Mouse (Mus musculus): ENCODE measurements around the gene Tma16. TPM values are rescaled to one million over a fixed set of nuclear protein-coding genes. Genes with fewer than 3 reads are reported as not detected.

The Tma16 gene
- 1 to 10 TPM; 5.7 to 8.9 TPM for total RNA-seq (2021)
- long read RNA-seq, experiment 1, full-length matches to known transcripts = 5 of 10 reads
- long read RNA-seq, experiment 1, partial matches to known transcripts = 0 of 10 reads
- long read RNA-seq, experiment 1, other reads (novel, unspliced or antisense) = 5 of 10 reads
- long read RNA-seq, experiment 2, full-length matches to known transcripts = 7 of 10 reads
- long read RNA-seq, experiment 2, partial matches to known transcripts = 0 of 10 reads
- long read RNA-seq, experiment 2, other reads (novel, unspliced or antisense) = 3 of 10 reads

DNA sequence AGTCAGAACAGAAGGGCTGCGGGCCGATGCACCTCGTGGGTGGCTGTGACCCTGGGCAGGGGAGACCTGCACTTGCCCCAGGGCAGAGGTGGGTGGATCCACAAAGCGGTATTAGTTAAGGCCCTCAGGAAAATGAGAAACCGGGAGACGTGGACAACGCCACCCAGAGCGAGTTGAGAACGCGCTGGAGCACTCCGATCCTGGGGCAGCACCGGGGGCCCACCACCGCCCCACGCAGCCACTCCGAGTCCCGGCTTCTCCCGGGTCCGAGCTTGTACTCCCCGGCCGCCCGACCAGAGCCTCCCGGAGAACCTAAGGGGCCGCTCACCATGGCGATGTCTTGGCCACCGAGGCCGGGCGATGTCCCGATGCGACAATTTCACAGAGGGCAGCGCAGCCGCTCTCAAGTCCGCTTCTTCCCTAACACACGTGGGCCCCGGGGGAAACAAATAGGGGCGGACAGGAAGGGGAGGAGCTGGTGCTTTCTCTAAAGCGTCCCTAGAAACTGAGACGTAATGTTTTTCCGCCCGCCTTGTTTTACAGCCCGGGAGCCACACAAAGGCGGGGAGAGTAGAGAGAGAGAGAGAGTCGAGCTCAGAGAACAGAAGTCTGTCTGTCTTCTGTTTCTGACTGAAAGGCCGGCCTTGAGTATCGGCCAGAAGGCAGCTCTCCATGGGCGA is at the start of gene Tma16:
Gene Tma16, minus strand, starts transcription at position 447 of the 680 bp plus-strand sequence.
- DNase-seq = peak; percentile 83

DNA sequence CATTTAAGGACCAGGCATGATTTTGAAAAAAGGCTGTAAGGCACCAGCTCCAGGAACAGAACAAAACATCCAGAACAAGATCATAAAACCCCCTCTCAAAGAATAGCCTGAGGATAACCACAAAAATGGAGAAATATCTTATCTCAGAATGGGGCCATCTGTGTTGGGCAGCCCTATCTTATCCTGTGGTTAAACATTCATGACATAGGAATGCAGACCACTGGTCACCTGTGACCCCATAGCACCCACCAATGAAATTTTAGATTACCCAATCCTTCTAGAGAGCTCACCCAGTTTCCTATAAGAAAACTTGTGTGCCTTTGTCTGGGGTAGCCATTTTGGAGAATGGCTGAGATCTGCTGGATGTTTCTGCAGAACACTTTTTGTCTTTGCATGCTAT is 34.2 kb upstream of the Tma16 start:
- DNase-seq = no peak

DNA sequence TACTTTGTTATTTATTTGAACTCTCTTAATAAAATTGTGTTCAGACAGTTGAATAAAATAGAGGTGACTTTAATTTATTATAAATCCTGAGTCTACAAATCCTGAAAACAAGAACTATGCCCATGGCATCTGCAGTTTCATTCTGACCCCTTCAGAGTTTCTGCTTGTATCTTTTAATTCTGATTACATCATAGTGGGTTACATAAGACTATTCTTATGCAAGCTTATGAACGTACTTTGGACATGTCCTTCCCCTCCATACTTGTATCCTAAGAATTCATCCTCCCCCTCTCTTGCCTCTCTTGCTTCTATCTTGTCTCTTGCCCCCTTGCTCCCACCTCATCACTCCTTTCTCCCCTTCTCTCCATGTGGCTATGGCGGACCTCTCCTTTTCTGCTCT is 32.8 kb upstream of the Tma16 start:
- DNase-seq = no peak

DNA sequence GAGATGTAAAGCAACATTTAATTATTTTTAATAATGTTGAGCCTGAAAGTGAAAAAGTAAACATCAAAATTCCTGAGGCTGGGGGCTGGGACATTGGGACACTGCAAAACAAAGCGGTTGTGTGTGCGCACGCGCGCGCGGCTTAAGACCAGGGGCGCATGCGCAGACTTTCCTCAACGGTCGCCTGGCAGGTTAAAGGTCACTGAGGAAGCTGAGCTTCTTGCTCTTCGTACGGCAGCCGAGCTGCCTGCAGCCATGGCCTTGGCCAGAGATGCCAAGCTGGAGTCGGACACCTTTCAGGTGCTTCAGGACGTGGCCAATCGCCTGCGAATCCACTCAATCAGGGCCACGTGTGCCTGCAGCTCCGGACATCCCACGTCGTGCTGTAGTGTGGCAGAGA is 25.2 kb upstream of the Tma16 start, which contains the start of gene Tktl2:
Gene Tktl2, plus strand, starts transcription at position 220 of the 400 bp plus-strand sequence.
- DNase-seq = no peak

DNA sequence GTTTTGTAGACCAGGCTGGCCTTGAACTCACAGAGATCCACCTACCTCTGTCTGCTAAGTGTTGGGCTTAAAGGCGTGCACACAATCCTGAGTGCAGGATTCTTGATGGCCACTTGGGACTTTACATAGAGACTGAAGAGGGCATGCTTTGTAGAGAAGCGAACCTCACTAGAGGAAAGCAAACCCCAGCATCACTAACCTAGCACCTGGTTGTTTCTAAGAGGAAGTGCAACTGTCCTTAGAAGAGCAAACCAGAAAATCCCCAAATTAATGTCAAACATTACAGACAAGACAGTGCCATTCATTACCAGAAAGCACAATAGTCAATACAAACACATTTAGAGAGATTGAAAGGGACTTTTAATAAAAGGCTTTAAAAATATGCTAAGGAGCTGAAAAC is 17.1 kb upstream of the Tma16 start:
- DNase-seq = no peak

DNA sequence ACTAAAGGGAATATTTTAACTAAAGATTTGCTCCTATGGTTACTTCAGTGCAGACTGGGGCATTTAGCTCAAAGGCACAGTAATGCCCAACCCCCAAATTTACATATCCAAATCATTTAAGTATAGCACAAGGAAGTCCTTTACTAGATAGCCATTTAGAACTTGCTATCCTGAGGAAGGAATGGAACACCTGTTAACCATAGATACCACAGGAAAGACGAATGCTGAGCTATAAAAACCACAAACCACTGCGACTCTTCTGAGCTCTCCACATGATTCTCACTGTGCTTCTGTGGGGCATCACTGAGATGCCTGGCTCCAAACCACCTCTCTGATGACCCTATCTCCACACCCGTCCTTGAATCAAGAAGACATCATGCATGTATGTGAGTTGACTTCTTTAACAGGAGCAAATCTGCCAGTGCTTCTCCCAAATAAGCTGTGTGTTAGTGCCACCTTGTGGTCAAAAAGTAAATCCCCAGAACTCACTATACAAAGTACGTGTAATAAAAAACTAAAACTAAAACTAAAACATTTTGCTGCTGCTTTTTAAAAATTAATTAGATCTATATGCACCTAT is 10.8 kb upstream of the Tma16 start:
- peak in 1 of 2 experiments; percentile 42 for DNase-seq

DNA sequence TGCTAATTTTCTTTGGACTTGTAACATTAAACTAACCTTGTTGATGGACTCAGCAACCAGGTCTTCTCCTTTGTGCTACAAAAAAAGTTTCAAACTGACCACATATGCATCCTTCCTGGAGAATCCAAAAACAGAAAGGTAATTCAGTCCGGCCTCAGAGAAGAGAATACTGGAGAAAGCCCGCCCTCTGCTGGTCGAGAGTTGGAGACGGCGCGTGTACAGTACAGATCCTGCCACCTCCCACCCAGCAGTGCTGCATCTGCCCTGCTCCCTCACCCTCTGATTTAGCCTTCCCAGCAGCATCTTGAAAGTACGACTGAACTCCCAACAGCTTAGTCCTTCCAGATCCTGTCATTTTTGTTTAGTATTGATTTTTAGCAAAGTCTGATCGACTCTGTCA is 9.4 kb upstream of the Tma16 start:
- peak; percentile 74 to 79 for DNase-seq

DNA sequence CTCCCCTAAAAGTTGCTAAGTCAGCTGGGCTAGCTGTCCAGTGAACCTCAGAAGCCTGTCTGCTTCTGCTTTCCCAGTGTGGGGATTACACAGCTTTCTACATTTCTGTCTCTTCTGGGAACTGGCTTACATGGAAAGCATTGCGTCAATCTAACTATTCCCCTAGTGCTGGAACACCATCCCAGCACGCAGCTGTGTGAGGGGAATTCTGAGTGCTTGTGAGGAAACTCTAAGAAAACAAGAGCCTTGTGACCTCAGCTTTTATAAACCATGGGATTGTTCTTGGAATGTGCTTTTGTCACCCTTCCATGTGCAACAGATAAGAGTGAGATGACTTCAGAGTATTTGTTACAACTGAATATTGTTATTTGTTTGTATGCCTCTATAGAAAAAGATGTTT is 8.2 kb upstream of the Tma16 start:
- no peak for DNase-seq

DNA sequence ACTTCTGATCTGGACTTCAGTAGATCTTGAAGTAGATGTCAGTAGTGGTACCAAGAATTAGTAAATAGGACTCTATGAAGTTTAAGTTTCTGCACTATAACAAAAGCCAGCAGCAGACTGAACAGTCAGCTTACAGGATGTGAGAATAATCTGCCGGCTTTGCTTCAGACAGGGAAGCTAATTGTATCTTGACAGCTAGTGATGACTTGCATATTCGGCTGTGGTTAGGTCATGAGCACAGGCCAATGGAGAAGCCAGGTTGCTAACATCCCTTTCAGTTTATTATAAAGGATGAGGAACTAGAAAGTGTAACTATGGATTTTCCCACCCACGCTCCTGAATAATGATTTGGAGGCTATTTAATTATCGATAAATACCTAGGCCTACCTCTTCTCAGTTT is 4.3 kb upstream of the Tma16 start:
- no peak for DNase-seq

DNA sequence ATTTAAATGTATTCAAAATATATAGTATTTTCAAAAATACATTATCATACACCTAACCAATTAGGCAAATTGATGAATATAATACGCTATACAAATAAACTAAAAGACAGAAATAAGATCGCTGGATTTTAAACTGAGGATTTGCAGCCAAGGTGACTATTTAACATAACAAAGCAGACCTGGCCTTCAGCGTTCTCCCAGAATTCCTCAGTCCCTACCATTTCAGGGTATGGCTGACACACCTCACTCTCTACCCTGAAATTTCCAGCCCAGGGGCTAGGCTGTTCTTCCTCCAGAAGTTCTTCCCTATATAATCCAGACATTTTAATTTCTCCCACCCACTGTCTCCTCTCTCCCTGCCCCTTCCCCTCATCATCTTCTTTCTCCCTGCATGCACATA is 2.2 kb upstream of the Tma16 start:
- no peak for DNase-seq

DNA sequence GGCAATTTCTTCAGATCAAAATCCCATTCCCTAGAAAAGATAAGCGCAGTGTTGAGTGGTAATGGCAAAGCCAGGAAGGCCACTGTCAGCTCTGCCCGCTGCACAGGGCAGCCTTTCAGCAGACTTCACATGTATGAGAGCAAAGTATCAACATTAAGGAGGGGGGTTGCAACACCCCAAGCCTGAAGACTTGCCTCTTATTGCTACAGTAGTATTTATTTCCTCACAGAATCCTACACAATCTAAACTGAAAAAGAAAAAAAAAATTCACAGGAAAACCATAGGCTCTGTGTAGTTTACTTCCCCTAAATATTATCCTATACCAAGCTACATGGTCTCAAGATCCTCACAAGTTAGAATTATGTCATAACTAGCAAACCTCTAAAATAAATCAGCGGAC is 9.4 kb downstream of the Tma16 start:
- no peak for DNase-seq

DNA sequence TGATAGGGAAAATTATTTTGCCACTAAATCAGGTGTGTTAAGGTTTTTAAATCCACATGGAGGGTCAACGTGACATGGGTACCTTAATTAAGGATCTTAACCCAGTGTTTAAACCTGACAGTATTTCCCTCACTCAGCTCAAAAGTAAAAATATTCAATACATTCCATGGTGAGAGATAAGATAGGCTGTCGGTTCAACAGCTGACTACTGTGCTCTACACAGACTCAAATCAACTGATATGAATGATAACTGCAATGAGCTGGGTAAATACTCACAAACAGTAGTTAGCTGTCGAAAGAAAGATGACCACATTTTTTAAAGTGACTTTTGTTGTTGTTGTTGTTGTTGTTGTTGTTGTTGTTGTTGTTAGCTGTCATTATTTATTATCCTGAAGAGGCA is 16.5 kb downstream of the Tma16 start:
- DNase-seq = no peak

DNA sequence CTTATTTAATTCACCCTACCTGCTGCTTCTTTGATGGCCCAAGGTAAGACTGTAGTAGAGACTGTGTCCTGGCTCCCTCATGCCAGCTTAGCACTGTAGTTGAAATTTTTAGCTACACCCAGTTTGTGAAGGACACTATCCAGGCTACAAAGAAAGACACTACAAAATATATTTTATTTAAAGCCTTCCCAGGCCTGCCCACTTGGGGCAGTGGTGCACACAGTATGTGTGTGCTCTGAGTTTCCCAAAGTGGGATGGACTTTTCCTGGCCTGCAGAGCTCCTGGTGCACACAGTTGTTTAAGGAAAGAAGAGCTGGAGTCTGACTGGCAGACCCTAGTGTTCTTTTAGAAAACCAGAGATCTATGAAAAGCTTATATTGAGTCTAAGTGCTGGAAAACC is 29.3 kb downstream of the Tma16 start:
- peak in 1 of 2 experiments; percentile 3 for DNase-seq

DNA sequence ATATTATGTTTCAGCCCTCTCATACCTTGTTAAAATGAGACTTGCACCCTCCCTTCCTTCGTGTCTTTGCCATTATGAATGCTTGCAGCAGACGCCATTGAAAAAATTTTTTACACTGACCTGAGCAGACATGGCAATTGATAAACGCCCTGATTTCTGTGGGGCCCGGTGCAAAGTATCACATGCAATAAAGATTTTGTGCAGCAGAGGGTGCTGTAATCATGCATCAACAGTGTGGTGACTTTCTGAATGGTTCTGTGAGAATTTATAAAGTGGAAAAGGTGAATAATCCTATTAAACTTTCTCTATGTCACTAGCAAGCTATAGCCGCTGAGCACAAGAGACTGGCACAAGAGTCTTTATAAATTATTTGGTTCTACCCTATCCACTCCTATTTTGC is 35.6 kb downstream of the Tma16 start:
- peak; percentile 12 to 44 for DNase-seq

DNA sequence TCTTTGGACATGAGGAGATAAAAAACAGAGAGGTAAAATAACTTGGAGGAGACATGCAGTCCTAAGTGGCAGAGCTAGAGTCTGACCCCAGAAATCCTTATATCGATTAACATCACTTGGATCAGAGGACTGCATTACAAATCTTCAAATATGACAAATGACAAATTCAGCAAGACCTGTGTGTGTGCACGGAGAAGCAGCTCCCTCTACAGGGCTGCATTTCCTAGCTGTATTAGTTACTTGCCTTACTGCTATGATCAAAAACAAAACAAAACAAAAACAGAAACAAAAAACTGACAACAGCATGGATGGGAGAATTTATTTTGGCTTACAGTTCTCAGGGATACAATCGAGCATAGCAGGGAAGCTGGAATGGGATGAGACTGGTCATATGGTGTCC is 41.0 kb downstream of the Tma16 start:
- DNase-seq = no peak

DNA sequence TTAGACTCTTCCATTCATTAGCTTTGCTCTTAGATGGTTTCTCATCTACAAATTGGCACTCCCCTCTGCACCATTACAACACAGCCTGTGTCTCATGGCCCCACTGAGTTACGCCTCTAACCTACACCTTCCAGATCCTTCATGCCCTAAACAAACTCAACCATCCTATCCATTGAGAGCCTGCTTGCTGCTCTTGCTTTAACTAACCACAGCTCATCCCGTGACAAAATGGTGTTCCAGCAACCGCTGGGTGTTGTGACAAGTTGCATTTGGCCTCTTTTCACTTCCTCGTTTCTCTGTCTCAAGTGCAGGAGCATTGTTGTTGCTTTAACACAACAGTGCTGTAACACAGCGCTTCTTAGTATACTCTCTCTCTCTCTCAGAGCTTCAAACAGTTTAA is 42.2 kb downstream of the Tma16 start:
- no peak for DNase-seq

DNA sequence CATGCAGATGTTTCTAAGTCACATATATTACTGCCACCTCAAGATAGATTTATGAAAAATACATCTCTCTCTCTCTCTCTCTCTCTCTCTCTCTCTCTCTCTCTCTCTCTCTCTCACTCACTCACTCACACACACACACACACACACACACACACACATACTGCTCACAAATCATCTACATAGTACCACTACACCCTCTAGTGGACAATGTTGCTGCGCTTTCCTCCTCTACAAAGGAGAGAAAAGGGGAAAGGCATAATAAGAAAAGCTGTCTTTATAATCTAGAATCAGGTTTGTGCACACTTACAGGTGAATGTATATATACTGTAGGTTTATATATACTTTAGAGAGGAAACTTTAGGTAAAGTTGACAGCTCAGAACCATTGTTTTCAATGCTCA is 43.6 kb downstream of the Tma16 start:
- peak; percentile 3 to 12 for DNase-seq

DNA sequence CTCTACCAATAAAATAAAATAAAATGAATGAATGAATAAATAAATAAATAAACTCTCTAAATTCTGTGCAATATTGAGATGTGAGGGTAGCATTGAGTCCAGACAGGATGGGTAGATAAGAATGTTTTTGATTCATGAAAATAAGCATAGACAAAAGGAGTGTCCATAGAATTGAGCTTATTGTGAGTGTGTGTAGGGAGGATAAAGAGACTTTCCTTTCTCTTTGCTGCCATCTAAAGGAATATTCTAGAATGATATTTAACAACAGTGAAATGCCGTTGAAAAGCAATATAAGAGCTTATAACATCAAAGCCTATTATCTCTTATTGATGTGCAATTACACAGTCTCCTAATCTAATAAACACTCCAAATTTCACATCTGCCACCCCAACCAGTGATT is 45.2 kb downstream of the Tma16 start:
- no peak for DNase-seq

DNA sequence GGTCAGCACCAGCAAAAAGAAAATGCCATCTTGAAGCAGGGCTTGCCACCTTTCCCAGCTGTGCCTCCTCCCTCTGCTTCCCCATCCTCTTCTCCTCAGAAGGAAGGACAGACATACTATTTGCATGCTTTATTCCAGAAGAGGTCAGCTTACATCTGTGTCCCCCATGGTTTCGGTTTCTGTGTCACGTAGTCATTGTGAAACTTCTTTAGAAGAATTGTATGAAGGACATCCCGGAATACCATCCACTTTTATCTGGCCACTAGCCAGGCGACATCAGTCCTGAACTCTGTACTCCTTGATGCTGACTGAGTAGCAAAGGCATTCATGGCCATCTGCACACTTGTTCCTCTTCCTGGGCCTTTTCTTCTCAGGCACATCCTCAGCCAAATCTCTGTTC is 47.9 kb downstream of the Tma16 start:
- DNase-seq = peak; percentile 11 to 12

DNA sequence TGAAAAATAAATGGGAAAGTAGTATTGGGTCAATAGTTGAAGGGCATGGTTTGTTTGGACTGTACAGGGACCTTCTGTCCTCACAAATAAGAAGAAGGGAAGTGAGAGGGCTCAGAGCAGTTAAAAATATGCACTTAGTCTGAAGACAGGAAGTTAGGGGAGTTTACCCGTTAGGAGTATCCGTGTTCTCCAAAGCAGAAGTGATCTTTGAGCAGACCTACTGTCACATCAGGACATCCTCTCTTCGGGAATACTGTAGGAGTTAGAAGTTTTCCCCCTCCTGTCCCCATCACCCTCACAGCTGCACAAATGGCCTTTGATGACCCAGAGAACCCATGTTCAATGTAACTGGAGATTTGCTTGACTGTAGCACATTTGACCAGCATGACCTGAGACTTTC is 48.4 kb downstream of the Tma16 start:
- DNase-seq = no peak

DNA sequence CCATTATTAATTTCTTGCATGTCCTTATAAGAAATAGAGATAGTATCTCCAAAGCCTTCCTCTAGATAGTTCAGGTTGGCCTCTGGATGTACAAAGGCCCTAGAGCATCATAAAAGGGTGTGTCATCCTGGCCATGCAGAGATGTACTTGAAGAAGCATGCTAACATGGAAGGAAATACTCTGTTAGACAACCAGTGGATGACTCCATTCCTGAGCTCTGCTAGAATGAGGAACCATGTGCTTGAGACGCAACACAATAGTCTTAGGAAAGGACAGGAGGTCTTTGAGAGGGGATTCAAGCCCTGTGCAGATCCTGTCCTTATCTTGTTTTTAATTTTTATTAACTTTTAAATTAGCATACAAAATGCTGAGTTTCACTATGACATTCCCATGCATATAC is 49.5 kb downstream of the Tma16 start:
- DNase-seq = no peak

DNA sequence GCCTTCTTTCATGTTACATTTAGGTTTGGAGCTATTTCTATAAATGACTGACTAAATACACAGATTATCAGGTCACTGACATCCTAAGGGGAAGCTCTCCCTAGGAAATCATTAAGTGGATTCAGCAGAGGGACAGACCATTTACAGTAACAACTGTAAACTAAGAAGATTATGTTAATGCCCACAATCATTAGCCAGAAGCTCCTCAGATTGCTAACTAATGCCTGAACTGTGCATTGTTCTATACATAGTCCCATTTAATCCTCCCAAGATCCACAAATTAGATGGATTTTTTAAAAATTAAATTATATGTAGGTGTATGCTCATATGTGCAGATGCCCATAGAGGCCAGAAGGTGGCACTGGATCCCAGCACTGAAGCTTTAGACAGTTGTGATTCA is 52.8 kb downstream of the Tma16 start:
- DNase-seq = no peak

DNA sequence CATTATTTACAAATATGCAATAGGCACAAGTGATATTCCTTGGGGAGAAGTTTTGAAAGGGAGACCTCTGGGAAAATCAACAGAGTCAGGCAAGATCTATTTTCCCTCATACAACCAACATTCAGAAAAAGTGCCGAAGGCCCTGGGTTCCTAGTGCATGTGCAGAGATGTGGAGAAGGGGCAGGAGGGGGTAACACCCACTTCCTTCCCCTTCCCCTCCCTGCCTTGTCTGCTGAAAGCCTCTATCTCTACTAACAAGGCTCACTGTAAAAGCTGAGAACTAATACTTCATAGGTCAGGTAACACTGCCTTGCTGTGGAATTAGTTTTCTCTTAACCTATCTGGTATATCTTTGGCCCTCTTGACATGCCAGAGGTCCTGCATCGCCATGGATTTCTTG is 55.7 kb downstream of the Tma16 start:
- no peak for DNase-seq

Data from adrenal gland, postnatal 36 days (tissue).